Mouse (Mus musculus) subcutaneous adipose tissue, adult 2 months (tissue): ENCODE results near the gene Ankzf1. TPM values are rescaled to one million over a fixed set of nuclear protein-coding genes. Genes with fewer than 3 reads are reported as not detected.

Experiments
- polyA plus RNA-seq: library from polyadenylated mRNA; depleted of rRNA; stranded (reverse); fragments of >200 nt; gene quantifications from 2 replicates; pipeline ENCODE4 v1.2.3, GENCODE M21; 2012; ENCODE audit warnings: low replicate concordance; rRNA removed

The Ankzf1 gene
- 18.2 and 25.3 TPM in 2 replicates for polyA plus RNA-seq

DNA sequence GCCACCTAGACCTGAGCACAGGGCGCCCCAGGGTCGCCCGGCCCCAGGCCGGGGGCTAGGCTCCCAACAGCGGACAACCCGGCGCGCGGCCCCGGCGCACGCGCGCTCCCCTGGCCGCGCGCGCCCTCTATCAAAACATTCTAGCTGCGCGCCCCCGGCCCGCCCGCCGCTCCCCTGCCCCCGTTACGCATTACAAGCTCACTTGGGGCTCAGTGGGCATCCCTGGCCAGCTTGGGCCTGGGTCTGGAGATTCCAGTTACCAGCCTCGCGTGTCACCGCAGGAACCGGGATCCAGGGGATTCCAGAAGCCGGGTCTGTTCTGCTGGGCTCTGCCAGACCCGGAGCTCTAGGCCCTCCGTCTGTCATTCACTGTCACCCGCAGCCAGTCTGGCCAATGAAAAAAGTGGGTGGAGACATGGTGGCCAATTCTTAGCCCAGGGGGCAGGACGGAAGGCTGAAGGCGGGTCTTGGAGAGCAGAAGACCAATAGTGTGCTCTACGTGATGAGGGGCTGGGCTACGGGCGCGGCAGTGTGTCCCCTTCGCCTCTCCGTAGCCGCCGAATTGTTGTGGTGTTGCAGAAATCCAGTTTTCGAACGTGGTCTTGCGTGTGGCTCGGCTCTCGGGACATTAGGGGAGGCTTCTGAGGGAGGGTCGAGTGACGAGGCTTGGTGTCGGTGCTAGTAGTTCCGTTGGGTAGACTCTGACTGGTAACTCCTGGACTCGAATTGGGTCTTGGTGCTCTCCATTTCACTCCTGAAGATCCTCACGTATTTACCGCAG, at the start of gene Ankzf1, which contains the start of gene Atg9a:
Ankzf1 (plus strand) TSS at position 530 of the 781 bp plus-strand sequence.
Atg9a (minus strand) TSS at position 575 of the 781 bp plus-strand sequence.

DNA sequence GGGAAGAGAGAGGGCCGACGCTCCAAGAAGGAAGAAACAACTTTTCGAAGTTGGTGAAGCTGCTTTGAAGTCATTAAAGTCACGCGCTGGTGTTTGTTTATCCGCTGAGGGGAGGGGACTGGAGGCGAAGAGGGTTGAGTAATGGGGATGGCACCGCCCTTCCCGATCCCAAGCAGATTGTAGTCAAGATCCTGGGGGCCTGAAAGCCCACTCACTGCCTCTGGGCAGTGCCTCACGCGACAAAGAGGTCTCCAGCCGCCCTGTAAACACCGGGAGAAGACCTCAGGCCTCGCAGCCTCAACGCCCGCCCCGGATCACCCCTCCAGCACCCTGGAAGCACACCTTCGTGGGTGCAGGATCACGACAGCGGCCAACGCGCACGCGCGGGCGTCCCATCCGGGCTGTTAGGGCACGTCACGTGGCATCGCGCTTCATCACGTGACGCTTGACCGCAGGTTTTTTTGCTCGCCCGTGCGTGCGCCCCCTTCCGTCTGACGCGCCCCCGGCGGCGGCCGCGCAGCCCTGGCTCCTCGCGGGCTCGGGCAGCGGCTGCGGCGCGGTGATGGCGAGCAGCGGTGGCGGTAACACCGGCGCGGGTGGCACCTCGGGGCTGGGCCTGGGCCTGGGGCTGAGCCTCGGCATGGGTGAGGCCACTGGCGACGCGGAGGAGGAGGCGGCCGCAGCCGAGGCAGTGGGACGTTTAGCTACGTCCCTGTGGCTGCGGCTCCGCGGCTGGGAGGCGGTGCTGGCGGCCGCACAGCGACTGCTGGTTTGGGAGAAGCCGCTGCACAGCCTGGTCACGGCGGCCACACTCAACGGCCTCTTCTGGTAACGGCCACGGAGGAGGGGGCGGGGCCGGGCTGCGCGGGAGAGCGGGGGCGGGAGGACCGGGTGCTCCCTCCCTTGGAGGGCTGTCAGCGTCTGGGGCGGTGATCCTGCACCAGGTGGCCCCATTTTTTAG, 49.4 kb upstream of the Ankzf1 start, which contains the start of the genes Cnppd1 and Retreg2:
Cnppd1 (minus strand) TSS at position 411 of the 961 bp plus-strand sequence.
Retreg2 (plus strand) TSS at position 478 of the 961 bp plus-strand sequence.

DNA sequence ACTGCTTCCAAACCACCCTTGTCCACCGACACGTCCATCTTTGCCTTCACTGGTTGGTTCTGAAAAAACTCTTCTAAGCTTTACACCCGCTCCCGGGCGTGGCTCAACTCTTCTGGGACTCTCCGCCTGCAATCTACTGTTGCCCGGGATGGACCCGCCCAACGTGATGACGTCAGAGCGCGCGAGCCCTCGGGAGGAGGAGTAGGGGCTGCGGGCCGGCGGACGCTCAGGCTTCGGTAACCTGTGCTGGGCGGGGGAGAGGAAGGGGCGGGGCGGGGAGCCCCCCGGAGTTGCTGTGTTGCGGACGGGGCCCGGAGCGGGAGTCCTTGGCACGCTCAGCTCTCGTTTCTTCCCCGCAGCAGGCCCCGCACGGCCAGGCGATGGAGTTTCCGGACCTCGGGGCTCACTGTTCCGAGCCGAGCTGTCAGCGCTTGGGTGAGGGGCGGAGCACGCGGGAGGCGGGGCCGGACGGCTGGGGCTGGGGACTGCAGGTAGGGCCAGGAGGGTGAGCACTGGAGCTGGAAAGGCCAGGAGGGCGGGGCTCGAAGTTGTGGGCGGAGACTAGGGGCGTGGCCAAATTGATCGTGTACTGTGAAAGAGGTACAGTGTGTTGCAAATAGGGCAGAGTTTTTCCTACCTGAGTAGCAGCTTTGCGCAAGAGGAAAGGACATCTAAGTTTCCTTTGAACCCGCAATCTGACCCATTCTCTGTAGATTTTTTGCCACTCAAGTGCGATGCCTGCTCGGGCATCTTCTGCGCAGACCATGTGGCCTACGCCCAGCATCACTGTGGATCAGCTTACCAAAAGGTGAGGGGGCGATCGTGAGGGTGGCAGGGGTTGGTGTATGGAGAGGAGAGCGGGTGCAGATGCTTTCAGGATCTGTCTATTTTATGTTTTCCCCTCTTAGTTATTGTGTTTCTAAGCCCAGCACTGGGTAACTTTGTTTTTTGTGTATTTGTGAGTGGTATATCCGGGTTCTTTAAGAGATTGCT, 23.2 kb upstream of the Ankzf1 start, which contains the start of gene Zfand2b:
Zfand2b (plus strand) TSS at position 175 of the 993 bp plus-strand sequence.

DNA sequence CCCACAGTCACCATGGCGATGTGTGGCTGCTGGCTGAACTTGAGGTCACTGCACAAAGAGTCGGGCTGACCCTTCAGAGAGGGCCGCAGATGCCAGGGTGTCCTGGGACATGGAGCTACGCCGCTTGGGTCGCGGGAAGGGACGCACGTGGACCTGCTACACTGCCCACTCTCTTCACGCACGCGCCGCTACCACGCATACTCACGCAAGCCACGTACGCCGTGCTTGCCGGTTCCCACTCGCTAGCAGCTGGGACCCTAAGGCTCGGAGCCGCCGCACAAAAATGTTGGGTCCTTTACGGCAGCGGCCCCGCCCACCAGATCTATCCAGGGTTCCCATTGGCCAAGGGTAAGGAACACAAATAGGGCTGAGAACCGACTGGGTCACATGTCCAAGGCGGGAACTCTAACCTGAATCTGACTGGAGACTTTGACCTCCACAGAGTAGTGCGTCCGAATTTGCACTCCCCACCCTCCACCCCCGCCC, 11.8 kb upstream of the Ankzf1 start, which contains the start of gene Abcb6:
Abcb6 (minus strand) TSS at position 288 of the 486 bp plus-strand sequence.

DNA sequence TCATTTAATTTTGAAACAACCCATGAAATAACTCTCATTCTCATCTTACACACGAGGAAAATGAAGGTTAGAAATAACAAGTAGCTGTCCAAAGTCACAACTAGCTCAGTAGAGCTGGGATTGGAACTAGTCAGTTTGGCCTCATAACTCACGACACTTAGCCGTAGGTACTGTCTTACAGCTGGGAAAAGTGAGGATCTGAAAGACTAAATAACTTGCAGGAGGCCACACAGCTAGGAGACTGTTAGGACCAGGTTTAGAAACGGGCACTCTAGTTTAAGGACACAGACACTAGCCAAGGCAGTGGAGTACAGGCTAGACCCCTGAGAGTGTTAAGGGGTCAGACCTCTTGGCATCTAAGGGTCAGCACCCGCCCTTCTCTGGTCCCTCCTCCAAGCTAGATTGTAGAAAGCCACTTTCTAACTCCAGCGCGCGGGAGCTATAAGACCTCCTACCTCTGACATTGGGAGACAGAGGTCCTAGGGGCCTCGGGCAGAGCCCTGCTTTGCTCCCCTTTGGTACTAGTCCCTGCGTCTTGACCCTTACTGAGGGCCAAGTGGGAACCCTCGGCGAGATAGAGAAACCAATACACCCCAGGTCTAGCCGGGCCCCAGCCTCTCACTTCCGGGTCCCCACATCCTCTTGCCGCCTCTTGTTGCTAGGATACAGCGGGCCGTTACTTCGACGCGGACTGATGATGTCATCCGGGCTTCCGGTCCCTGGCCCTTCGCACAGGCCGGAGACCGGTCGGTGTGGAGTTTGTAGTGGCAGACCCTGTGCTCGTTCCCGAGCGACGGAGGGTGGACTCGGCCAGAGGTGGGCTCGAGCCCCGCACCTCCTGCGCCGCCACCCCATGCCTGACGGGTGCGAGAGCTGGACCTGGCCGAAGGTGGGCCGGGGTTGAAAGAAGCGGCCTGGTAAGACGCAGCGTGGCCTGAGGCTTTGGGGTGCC, 18.5 kb downstream of the Ankzf1 start, which contains the start of the genes Glb1l and Stk16:
Glb1l (minus strand) TSS at position 678 of the 952 bp plus-strand sequence.
Stk16 (plus strand) TSS at position 703 of the 952 bp plus-strand sequence.

DNA sequence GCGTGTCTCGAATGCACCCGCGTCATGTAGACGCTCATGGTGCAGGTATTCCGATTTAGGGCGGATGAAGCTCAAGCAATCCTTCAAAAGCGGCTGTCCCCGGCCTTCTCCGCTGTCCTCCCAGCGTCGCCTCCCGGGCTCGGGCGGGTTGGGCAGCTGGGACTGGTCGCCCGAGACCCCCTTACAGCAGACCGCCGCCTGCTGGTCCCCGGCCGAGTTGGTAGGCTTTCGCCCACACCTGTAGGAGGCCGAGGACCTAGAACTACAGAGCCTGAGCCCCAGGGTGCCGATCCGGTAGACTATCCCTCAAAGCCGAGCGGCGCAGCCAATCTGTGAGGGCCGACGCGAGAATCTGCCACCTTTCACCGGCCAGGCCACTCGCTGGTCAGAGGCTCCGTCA, 27.6 kb downstream of the Ankzf1 start, which contains the start of gene Tuba4a:
Tuba4a (minus strand) TSS at position 335 of the 400 bp plus-strand sequence.

DNA sequence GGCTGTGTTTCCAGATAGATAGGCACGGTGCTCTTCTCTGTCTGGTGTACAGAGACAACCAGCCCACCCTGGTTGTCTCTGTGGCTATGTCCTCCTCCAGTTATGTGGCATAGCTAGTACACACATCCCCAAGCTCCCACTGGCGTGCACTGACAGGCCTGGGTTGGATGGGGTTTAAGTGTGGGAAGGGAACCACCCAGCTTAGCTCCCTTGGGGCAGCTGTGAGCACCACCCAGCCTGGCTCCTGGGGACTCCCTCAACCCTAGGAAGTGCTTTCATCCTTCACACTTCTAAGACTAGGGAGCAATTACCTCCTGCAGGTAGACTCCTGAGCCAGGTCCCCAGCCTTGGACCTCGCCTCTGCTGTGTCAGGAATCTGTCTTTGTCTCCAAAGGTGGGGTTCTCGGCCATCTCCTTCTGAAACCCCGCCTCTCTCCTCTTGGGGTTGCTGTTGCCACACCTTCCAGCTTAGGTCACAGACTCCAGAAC, 39.8 kb downstream of the Ankzf1 start, which contains the start of gene A630095N17Rik:
A630095N17Rik (minus strand) TSS at position 439 of the 489 bp plus-strand sequence.

DNA sequence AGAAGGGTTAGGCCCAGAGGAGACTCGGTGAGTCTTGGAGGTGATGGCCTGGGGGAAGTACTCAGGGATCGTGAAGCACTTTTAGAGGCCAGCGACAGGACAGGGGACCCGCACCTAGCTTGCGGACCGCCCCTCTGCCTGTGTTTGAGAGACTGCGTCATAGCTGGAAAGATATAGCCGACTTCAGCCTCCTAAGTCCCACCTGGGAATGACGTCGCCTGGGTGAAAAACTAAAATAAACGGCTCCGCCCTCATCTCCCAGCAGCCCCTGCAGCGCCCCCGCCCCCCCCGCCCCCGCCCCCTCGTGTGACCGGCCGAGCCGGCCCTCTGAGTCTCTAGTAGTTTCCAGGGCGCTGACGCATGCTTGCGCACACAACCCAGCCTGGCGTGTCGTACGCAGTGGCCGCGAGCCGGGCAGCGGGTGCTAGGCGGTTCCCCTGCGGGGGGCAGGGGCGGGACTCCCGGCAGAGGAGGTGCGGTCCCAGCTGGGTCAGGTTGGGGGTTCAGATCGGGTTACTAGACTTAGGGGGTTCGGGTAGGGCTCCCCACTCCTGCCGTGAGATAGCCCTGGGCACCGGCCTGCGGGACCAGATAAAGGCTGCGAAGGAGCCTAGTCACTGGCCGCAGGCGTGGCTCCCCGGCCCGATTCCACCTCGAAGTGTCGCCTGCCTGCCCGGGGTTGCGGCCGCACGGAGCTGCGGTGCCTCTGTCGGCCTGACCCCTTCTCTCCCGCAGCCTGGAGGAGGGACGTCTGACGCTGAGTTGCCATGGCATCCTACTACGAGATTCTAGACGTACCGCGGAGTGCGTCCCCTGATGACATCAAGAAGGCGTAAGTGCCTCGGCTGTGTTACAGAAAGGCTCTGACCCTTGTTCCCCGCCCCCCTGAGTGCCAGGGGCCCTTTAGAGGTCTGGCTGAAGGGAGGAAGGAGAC, 44.4 kb downstream of the Ankzf1 start, which contains the start of gene Dnajb2:
Dnajb2 (plus strand) TSS at position 290 of the 934 bp plus-strand sequence.

Other genes with a start within 250 kb of the Ankzf1 start
- gene Ihh, start 240.5 kb upstream of the Ankzf1 start, polyA plus RNA-seq: 0.17 and 35.2 TPM in 2 replicates
- gene Nhej1, start 67.0 kb upstream of the Ankzf1 start, polyA plus RNA-seq: 3.5 and 6.6 TPM in 2 replicates
- gene Slc23a3, start 58.3 kb upstream of the Ankzf1 start, polyA plus RNA-seq: 0.43 and 1.3 TPM in 2 replicates
- 47.3 and 55.4 TPM in 2 replicates for gene Cnppd1, start 49.4 kb upstream of the Ankzf1 start, polyA plus RNA-seq
- 100 and 133 TPM in 2 replicates for gene Retreg2, start 49.4 kb upstream of the Ankzf1 start, polyA plus RNA-seq
- gene Zfand2b, start 23.5 kb upstream of the Ankzf1 start, polyA plus RNA-seq: 65.1 and 66.9 TPM in 2 replicates
- gene Abcb6, start 11.8 kb upstream of the Ankzf1 start, polyA plus RNA-seq: 32.2 and 39.4 TPM in 2 replicates
- gene Atg9a, start within 50 bp of the Ankzf1 start, polyA plus RNA-seq: 62.4 and 75.2 TPM in 2 replicates
- 23.9 and 39.1 TPM in 2 replicates for gene Glb1l, start 18.7 kb downstream of the Ankzf1 start, polyA plus RNA-seq
- 186 and 199 TPM in 2 replicates for gene Stk16, start 18.7 kb downstream of the Ankzf1 start, polyA plus RNA-seq
- 15.5 and 34.7 TPM in 2 replicates for gene Tuba4a, start 27.7 kb downstream of the Ankzf1 start, polyA plus RNA-seq
- not detected in 2 replicates for gene A630095N17Rik, start 40.0 kb downstream of the Ankzf1 start, polyA plus RNA-seq
- gene Dnajb2, start 44.3 kb downstream of the Ankzf1 start, polyA plus RNA-seq: 42.8 TPM in 2 replicates
- gene Ptprn, start 72.4 kb downstream of the Ankzf1 start, polyA plus RNA-seq: 0.04 TPM in 2 replicates
- gene Resp18, start 86.3 kb downstream of the Ankzf1 start, polyA plus RNA-seq: not detected in 2 replicates
- 152 and 178 TPM in 2 replicates for gene Dnpep, start 125.8 kb downstream of the Ankzf1 start, polyA plus RNA-seq
- gene Des, start 168.2 kb downstream of the Ankzf1 start, polyA plus RNA-seq: 47.0 and 310 TPM in 2 replicates
- 20.5 and 125 TPM in 2 replicates for gene Speg, start 183.1 kb downstream of the Ankzf1 start, polyA plus RNA-seq
- 134 and 167 TPM in 2 replicates for gene Gmppa, start 243.8 kb downstream of the Ankzf1 start, polyA plus RNA-seq